Mouse (Mus musculus): ENCODE results near the gene Sf3a1.
"Not testable (repeated sequence)": the region's sequence is repeated elsewhere in the genome, so short reads cannot be mapped to it uniquely, and the experiment has no call there.

Gene Sf3a1

GRCm38 (mm10) chr11:4185480-4185879 is 25.3 kb downstream of the Sf3a1 start:
- DNase-seq (ENCODE audit: low spot score in 2 of 2), result not testable (repeated sequence)

DNA sequence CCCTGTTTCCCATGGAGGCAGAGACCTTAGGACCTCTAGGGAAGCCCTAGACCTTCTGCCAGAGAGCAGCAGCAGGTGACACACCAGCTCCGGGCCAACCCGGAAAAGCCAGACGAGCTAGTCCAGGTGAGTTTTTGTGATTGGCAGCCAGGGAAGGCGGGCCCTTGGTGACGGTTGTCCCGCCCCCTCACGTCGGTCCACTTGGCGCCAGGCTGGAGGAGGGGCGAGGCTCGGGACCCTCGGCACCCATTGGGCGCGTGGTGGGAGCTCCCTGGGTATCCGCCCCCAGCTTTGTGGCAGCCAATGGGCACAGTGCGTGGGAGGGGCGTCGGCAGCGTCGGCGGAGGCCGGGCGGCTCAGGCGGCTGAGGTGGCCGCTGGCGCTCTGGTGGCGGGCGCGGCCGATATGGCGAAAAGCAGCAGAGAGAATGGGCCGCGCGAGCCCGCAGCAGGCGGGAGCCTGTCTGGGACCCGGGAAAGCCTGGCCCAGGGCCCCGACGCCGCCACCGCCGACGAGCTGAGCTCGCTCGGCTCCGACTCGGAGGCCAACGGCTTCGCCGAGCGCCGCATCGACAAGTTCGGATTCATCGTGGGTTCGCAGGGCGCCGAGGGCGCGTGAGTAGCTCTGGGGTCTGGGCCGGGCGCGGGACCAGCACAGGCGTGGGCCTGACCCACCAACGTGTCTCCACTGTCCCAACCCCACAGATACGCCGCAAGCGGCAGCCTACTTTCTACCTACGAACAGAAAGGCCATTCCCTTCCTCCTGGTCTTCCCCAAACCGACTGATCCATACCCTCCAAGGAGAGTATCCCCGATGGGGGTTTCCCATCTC is 26.6 kb downstream of the Sf3a1 start, which contains the start of gene Tbc1d10a:
Gene Tbc1d10a, plus strand, starts transcription at position 304 of the 832 bp plus-strand sequence.
- DNase-seq (ENCODE audit: low spot score in 2 of 2), result peak; percentile 97 to 98

- no peak for DNase-seq (ENCODE audit: low spot score in 2 of 2)
These were observed 27.2 kb downstream of the Sf3a1 start for GRCm38 (mm10) chr11:4187318-4187700.

DNA sequence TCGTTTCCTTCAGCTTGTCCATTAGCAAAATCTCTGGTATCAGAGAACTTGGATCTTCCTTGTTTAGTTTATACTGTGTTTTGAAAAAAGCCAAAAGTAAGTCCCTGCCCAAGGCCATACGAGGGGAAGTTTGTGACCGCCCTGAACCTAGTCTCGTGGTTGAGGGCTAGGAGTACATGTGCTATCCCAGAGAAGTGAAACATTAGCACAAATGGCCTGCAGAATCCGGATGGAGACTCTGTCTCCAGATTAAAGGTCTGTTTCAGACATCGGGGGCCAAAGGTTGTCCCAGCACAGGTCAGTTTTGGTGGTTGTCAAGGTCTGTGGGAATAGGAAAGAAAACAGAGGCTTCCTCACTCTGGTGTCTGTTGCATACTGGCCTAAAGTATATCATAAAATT is 29.0 kb downstream of the Sf3a1 start:
- no peak for DNase-seq (ENCODE audit: low spot score in 2 of 2)

GRCm38 (mm10) chr11:4190677-4191076 is 30.5 kb downstream of the Sf3a1 start:
- DNase-seq (ENCODE audit: low spot score in 2 of 2), result no peak

DNA sequence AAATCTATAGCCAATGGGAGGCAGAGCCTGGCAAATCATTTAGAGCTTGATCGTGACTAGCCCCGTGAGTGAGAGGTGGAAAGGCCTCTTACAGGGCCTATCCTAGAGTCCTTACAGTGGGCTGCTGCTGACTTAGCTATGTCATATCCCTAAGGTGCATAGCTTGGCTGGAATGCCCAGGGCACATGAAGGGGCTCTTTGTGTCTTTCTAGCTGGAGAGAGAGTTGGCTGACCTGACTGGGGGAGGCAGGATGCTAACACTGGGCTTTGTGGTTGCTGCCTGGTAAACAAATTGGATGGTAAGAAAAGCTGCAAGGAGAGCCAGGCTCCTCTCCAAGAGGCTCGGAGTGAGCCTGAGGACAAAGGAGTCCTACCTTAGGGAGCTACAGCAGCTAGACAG is 32.6 kb downstream of the Sf3a1 start:
- no peak for DNase-seq (ENCODE audit: low spot score in 2 of 2)

- DNase-seq (ENCODE audit: low spot score in 2 of 2), result no peak
These were observed 33.3 kb downstream of the Sf3a1 start for GRCm38 (mm10) chr11:4193420-4193819.

DNA sequence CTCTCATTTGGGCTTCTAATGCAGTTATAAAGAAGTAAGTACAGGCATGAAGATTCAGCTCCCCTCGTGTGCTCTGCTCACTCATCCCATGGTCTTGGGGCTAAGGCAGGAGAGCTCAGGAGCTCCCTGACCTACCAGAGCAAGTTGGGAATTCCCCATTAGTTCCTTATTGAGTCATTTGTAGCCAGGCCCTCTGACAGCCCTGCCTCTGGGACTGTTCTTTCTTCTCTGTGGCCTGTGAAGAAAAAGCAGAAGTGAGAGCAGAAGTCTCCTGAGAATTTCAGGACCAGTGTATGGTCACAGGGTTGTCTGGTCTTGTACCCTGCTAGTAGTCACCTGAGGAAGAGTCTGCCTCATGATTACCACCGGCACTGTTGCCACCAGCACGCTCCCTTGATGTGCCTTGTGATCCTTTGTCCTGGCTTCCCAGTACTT is 35.5 kb downstream of the Sf3a1 start:
- DNase-seq (ENCODE audit: low spot score in 2 of 2), result no peak

DNA sequence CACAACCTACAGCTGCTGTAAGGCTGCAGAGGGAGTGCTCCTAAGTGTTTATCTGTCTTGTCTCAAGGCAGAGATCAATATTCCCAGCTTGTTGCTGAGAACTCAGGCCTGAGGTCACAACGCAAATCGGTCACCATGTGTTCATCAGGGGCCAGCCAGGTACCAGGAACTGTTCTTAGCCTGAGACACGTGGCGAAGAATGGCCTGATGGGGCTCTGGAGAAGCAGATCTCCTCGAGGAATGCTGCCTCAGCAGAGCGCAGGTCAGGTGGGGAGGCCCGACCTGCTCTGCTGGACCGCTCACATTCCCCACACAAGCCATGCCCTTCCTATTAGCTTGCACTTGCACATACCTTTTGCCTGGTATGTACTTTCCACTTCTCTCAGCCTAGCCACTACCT is 36.5 kb downstream of the Sf3a1 start:
- no peak for DNase-seq (ENCODE audit: low spot score in 2 of 2)

GRCm38 (mm10) chr11:4197691-4198090 is 37.5 kb downstream of the Sf3a1 start:
- DNase-seq (ENCODE audit: low spot score in 2 of 2), result no peak

- no peak for DNase-seq (ENCODE audit: low spot score in 2 of 2)
These were observed 42.0 kb downstream of the Sf3a1 start for GRCm38 (mm10) chr11:4201981-4202700.

DNA sequence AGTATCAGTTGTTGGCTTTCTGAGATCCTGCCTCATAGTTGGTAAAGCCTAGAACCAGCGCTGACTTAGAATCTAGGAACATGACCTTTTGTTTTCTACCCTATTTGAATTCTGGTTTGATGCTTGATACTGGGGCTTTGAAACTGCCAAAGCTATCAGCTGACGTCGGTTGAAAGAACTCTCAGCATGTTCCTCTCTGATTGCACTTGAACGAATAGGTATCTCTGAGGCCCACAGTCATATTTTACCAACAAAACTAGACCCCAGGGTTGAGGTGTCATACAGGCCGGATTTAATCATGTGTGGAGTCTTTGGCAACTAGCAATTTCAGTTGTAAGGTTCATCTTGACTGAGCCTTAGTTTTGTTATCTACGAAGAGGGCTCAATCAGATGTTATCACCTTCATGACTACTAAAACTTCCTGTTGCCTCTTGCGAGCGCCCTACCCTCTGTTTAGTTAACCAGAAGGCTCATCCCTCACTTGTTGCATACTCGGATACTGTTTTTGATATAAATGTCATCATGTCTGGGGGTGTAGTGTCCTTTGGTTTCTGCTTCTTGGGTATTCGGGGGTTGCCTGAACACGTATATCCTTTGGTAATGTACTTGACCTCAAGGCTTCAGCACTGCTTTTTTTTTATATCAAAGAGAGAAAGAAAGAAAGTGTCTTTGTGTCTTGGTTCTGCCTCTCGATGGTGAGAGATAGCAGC is 43.0 kb downstream of the Sf3a1 start:
- DNase-seq (ENCODE audit: low spot score in 2 of 2), result no peak

DNA sequence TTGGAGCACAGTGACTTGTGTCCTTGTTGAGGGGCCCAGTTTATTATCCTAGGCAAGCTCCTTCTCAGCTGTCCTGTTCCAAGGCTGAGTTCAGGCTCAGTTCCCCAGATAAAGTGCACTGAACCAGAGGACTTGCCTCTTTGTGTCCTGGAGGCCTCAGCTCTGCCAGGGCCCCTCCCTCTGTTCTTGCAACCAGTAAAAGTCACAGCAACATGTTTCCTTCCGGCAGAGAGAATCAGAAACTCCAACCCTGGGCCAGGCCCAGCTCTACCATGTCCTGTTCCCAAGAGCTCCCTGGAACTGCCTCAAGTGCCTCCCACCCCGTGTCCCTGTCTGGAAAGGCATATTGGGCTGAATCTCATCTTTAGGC is 43.5 kb downstream of the Sf3a1 start:
- DNase-seq (ENCODE audit: low spot score in 2 of 2), result no peak

DNA sequence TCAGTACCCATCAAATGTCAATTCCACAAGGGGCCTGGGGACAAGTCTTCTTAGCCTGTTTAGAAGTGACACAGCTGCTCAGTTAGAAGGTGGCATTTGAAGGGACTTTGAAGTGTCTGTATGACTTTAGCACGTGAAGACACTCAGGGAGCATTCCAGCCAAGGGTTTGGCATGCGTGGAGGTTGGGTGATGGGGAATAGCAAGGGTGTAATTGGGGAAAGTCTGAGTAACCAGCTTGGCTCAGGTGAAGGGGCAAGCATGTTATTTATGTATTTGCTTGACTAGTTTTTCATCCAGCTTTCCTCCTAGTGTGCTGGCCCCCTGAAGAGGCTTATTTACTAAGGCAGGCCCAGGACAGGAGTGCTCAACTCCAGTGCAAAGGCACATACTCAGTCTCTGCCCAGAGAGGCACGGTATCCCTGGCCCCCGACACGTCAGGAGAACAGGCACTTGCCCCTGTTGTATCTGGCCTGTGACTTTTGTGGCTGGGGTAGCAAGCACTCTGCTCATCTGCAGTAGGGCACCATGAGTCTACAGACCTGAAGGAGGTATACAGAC is 45.0 kb downstream of the Sf3a1 start:
- no peak for DNase-seq (ENCODE audit: low spot score in 2 of 2)

DNA sequence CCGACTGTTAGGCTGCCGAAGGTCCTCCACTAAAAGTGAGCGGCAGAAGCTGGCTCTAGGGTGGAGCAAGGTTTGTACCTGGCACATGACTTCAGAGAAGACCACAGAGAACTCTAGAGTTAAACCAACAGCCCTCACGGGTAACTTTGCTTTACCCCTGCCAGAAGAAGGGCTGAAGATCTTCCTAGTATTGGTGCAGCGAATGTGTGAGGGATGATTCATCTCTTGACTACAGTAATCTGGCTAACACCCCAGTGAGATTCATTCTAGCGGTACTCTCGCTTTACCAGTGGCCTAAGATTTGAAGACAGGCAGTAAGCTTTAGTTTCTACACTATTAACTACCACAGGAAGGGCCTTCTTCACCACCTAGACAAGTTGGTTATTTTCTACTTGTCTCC is 45.8 kb downstream of the Sf3a1 start:
- no peak for DNase-seq (ENCODE audit: low spot score in 2 of 2)

- DNase-seq (ENCODE audit: low spot score in 2 of 2), result no peak
These were observed 46.4 kb downstream of the Sf3a1 start for GRCm38 (mm10) chr11:4206563-4206962.

- no peak for DNase-seq (ENCODE audit: low spot score in 2 of 2)
These were observed 47.5 kb downstream of the Sf3a1 start for GRCm38 (mm10) chr11:4207655-4208054.

DNA sequence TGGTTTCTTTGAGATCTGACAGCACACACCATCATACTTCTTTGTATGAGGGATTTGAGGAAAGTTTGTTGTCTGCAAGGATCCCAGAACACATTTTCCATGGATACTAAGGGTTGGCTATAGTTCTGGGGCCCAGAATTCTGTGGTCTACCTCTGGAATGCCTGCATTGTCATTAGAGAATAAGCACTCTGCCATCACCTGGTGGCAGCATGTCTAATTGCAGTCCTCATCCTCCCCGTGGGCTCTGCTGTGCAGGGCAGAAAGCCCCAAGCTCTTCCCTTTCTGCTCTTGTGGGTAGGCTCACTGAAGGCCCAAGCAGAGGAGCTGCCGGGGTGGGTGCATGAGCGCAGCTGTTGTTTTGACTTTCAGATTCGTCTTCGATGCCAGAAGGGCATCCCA is 49.4 kb downstream of the Sf3a1 start:
- no peak for DNase-seq (ENCODE audit: low spot score in 2 of 2)

DNA sequence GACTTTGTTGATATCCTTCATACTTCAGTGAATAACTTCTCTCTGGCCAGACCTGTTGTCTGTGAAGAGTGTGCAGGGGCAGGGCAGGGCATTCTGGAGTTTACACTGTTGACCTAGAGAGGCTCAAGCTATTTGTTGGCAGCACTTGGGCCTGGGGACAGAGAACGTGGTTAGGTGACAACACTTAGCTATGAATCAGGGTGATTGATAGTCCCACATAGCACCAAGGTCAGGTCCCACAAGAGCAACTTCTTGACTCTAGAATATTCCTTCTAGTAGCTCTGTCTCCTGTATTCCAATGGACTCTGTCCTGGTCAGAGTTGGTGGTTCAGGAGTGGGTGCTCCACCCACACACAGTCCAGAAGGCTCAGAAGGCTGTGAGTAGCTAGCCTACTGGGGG is 50.6 kb downstream of the Sf3a1 start:
- DNase-seq (ENCODE audit: low spot score in 2 of 2), result no peak

- DNase-seq (ENCODE audit: low spot score in 2 of 2), result no peak
These were observed 53.0 kb downstream of the Sf3a1 start for GRCm38 (mm10) chr11:4213107-4213506.

- DNase-seq (ENCODE audit: low spot score in 2 of 2), result no peak
These were observed 54.4 kb downstream of the Sf3a1 start for GRCm38 (mm10) chr11:4214572-4214971.

GRCm38 (mm10) chr11:4215061-4215460 is 54.9 kb downstream of the Sf3a1 start:
- no peak for DNase-seq (ENCODE audit: low spot score in 2 of 2)

Measured in frontal cortex, postnatal 10 days (tissue).